Mouse (Mus musculus) midbrain, postnatal 0 days (tissue): ENCODE data around the gene Mtfp1. TPM values are rescaled to one million over a fixed set of nuclear protein-coding genes. Genes with fewer than 3 reads are reported as not detected.
A peak's percentile ranks its signal among the peaks of the same experiment; 100 is the strongest.
"Not testable (repeated sequence)": the region's sequence is repeated elsewhere in the genome, so short reads cannot be mapped to it uniquely, and the experiment has no call there.

ENCODE experiments used
- ATAC-seq: fragments of 200-750 bp; cut with Nextera tagmentation; 2 replicates; pipeline ENCODE4 v1.8.0; 2017; ENCODE audit warnings: moderate number of reproducible peaks, mild to moderate bottlenecking, moderate TSS enrichment, moderate library complexity; ENCODE audit not compliant: low FRiP score
- DNase-seq: peaks from one replicate; pipeline ENCODE4 v3.0.0-alpha.2; 2015; ENCODE audit warnings: low spot score
- H3K27ac ChIP-seq: fragments of 300-500 bp; sonication (generic); 2 replicates; pipeline ENCODE4 v1.5.1; 2014; ENCODE audit warnings: low read depth, mild to moderate bottlenecking, low read length, mixed read lengths
- H3K27me3 ChIP-seq: fragments of 300-500 bp; sonication (generic); 2 replicates; pipeline ENCODE4 v1.6.1; 2014; ENCODE audit warnings: low read length, control low read depth, mixed read lengths; ENCODE audit not compliant: insufficient read depth
- H3K36me3 ChIP-seq: fragments of 300-500 bp; sonication (generic); 2 replicates; pipeline ENCODE4 v1.6.1; 2014; ENCODE audit warnings: low read length, control low read depth, mixed read lengths; ENCODE audit not compliant: insufficient read depth
- H3K4me1 ChIP-seq: fragments of 300-500 bp; sonication (generic); 2 replicates; pipeline ENCODE4 v1.6.1; 2014; ENCODE audit warnings: mild to moderate bottlenecking, control low read depth, antibody characterized with exemption, low read length, mixed read lengths; ENCODE audit not compliant: insufficient read depth
- H3K4me2 ChIP-seq: fragments of 300-500 bp; sonication (generic); 2 replicates; pipeline ENCODE4 v1.6.1; 2014; ENCODE audit warnings: low read depth, mild to moderate bottlenecking, low read length, mixed read lengths; ENCODE audit not compliant: poor library complexity, severe bottlenecking
- H3K4me3 ChIP-seq: fragments of 300-500 bp; sonication (generic); 2 replicates; pipeline ENCODE4 v1.5.1; 2014; ENCODE audit warnings: low read depth, mild to moderate bottlenecking, low read length, moderate library complexity
- H3K9ac ChIP-seq: fragments of 300-500 bp; sonication (generic); replicated peaks from 2 replicates; pipeline ENCODE4 v1.6.1; 2014; ENCODE audit warnings: mild to moderate bottlenecking, low read length, moderate library complexity, mixed read lengths; ENCODE audit not compliant: poor library complexity, severe bottlenecking
- H3K9me3 ChIP-seq: fragments of 300-500 bp; sonication (generic); 2 replicates; pipeline ENCODE4 v1.6.1; 2016; ENCODE audit warnings: low read length, control low read depth
- CTCF ChIP-seq: IDR thresholded peaks from 2 replicates; pipeline ENCODE4 v1.5.1; 2016; ENCODE audit warnings: antibody characterized with exemption, mild to moderate bottlenecking
- WGBS: fragments of 180-500 bp; shearing (Covaris S2); extraction: QIAGEN DNeasy Blood & Tissue Kit; methylation state at CpG from one replicate; pipeline ENCODE4 v1.1.7; 2014; 5-methylcytosine and 5-hydroxymethylcytosine counted together
- polyA plus RNA-seq: library from polyadenylated mRNA; unstranded; fragments of >200 nt; fragmentation: Nextera tagmentation; extraction: Ambion mirVana; gene quantifications from 2 replicates; pipeline ENCODE4 v1.2.1, GENCODE M21; 2015
- total RNA-seq: library from RNA; depleted of rRNA; stranded (reverse); fragments of >200 nt; gene quantifications from 2 replicates; pipeline ENCODE4 v1.2.3, GENCODE M21; 2014

Gene Mtfp1
- total and polyA plus RNA-seq, 2 experiments from 2014 or later, result 15.4 to 17.7 TPM

- Histone ChIP-seq H3K27me3 (no peaks in the 10 kb centered on the region), H3K36me3 (peaks cover 22% of the 10 kb centered on the region), H3K9ac (peak within 1 kb of the TSS; percentile 99), H3K4me1 (peaks cover 9% of the 10 kb centered on the region; the same call in 1 of the 2 replicates), H3K27ac (peak within 1 kb of the TSS; percentile 97), H3K4me2 (peak within 1 kb of the TSS; percentile 74), H3K4me3 (peak within 1 kb of the TSS; percentile 90), H3K9me3 (no peaks in the 10 kb centered on the region)
- DNase-seq, result peak; percentile 95
- peak; percentile 82 for ATAC-seq
- 1% methylated on average over 50 of the region's 66 CpGs for WGBS
- peak; percentile 75 for TF ChIP-seq CTCF
Observed at GRCm38 (mm10) chr11:4134986-4135935, 40.0 kb upstream of the Mtfp1 start, which contains the start of gene Rnf215. Rnf215 (plus strand) TSS chr11:4135202.

- H3K27ac ChIP-seq, result peak overlapping the region; percentile 97
- no peak for ATAC-seq
- no peaks in the 10 kb centered on the region for H3K27me3 ChIP-seq
- H3K4me3 ChIP-seq, result peak overlapping the region; percentile 90
- peaks cover 9% of the 10 kb centered on the region; the same call in 1 of the 2 replicates for H3K4me1 ChIP-seq
- H3K9me3 ChIP-seq, result no peaks in the 10 kb centered on the region
- H3K4me2 ChIP-seq, result peak overlapping the region; percentile 74
- no peak for DNase-seq
- 62% methylated on average over 6 of the region's 6 CpGs for WGBS
- peaks cover 15% of the 10 kb centered on the region for H3K36me3 ChIP-seq
- no peak for TF ChIP-seq CTCF
- peak overlapping the region; percentile 99; the same call in 1 of the 2 replicates for H3K9ac ChIP-seq
Observed at GRCm38 (mm10) chr11:4134400-4134799, 39.2 kb upstream of the Mtfp1 start.

- WGBS, result 57% methylated on average over 3 of the region's 3 CpGs
- ATAC-seq (no peak), DNase-seq (no peak)
- Histone ChIP-seq H3K4me1 (peaks cover 9% of the 10 kb centered on the region; the same call in 1 of the 2 replicates), H3K9me3 (no peaks in the 10 kb centered on the region), H3K4me3 (no peak overlapping the region), H3K36me3 (peaks cover 11% of the 10 kb centered on the region), H3K4me2 (no peak overlapping the region), H3K27me3 (no peaks in the 10 kb centered on the region), H3K27ac (no peak overlapping the region), H3K9ac (no peak overlapping the region)
- peak; percentile 61 for TF ChIP-seq CTCF
Observed at GRCm38 (mm10) chr11:4133450-4133849, 38.2 kb upstream of the Mtfp1 start.

GRCm38 (mm10) chr11:4128461-4128860, 33.2 kb upstream of the Mtfp1 start:
- ATAC-seq, H3K9me3 ChIP-seq, DNase-seq, H3K27me3 ChIP-seq, H3K4me2 ChIP-seq, H3K4me3 ChIP-seq, H3K4me1 ChIP-seq, H3K36me3 ChIP-seq, H3K9ac ChIP-seq, H3K27ac ChIP-seq: not testable (repeated sequence)
- 93% methylated on average over 4 of the region's 4 CpGs for WGBS

- no peaks in the 10 kb centered on the region for H3K27me3 ChIP-seq
- H3K27ac ChIP-seq, result no peak overlapping the region
- DNase-seq, result no peak
- 83% methylated on average over 1 of the region's 1 CpGs for WGBS
- H3K9ac ChIP-seq, result no peak overlapping the region
- no peaks in the 10 kb centered on the region for H3K36me3 ChIP-seq
- peak; percentile 35; the same call in 1 of the 2 replicates for TF ChIP-seq CTCF
- peaks cover 5% of the 10 kb centered on the region; the same call in 1 of the 2 replicates for H3K9me3 ChIP-seq
- no peak overlapping the region for H3K4me2 ChIP-seq
- H3K4me1 ChIP-seq, result no peaks in the 10 kb centered on the region
- no peak for ATAC-seq
- no peak overlapping the region for H3K4me3 ChIP-seq
Observed at GRCm38 (mm10) chr11:4127059-4127458, 31.8 kb upstream of the Mtfp1 start.

GRCm38 (mm10) chr11:4123922-4124321, 28.7 kb upstream of the Mtfp1 start:
- H3K4me1 ChIP-seq, result no peaks in the 10 kb centered on the region
- TF ChIP-seq CTCF, result peak; percentile 59
- no peak overlapping the region for H3K9ac ChIP-seq
- H3K4me3 ChIP-seq, result no peak overlapping the region
- WGBS, result 61% methylated on average over 5 of the region's 5 CpGs
- H3K27me3 ChIP-seq, result peaks cover 5% of the 10 kb centered on the region; the same call in 1 of the 2 replicates
- H3K4me2 ChIP-seq, result no peak overlapping the region
- H3K27ac ChIP-seq, result no peak overlapping the region
- H3K9me3 ChIP-seq, result peaks cover 5% of the 10 kb centered on the region; the same call in 1 of the 2 replicates
- no peak for DNase-seq
- no peak for ATAC-seq
- H3K36me3 ChIP-seq, result no peaks in the 10 kb centered on the region
